Mouse (Mus musculus) right cerebral cortex, postnatal 10 days (tissue): ENCODE data around the gene Zp1.

ENCODE experiments used
- DNase-seq, 2 experiments: peaks; one replicate each; pipeline ENCODE4 v3.0.0; 2021; ENCODE audit warnings: low spot score in 2 of 2

The Zp1 gene

GRCm38 (mm10) chr19:10878201-10878837, 42.1 kb downstream of the Zp1 start:
- no peak for DNase-seq

- DNase-seq, result no peak
Measured at GRCm38 (mm10) chr19:10871328-10871961, 49.0 kb downstream of the Zp1 start.

GRCm38 (mm10) chr19:10870676-10871075, 49.8 kb downstream of the Zp1 start:
- DNase-seq, result no peak

- no peak for DNase-seq
Measured at GRCm38 (mm10) chr19:10869886-10870527, 50.4 kb downstream of the Zp1 start, which contains the start of gene Tmem132a. Tmem132a (minus strand) TSS chr19:10869940.

- DNase-seq, result peak; percentile 91 to 92
Measured at GRCm38 (mm10) chr19:10869241-10869885, 51.1 kb downstream of the Zp1 start.

- no peak for DNase-seq
Measured at GRCm38 (mm10) chr19:10868623-10869141, 51.8 kb downstream of the Zp1 start.

- DNase-seq, result no peak
Measured at GRCm38 (mm10) chr19:10867946-10868622, 52.3 kb downstream of the Zp1 start.

GRCm38 (mm10) chr19:10866351-10866750, 54.1 kb downstream of the Zp1 start:
- DNase-seq, result no peak
